Mouse (Mus musculus): ENCODE data around the gene Carmil3. TPM values are rescaled to one million over a fixed set of nuclear protein-coding genes. Genes with fewer than 3 reads are reported as not detected.

Carmil3 gene
- total RNA-seq, 2 experiments from 2014 or later = 0.33 to 0.40 TPM

DNA sequence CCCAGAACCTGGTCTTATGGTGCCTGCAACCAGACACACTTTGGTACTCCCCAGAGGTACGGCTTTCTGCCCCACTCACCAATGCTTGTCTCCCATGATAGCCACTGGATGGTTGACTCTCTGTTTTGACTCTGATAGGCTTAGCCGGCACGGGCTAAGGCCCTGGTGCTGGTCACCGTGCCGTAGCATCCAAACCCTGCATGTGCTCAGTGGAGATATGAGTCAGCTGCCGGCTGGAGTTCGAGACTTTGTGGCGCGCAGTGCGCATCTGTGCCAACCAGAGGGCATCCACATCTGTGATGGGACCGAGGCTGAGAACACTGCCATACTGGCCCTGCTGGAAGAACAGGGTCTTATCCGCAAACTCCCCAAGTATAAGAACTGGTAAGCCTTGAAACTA, 51.8 kb downstream of the Carmil3 start:
- DNase-seq = no peak

DNA sequence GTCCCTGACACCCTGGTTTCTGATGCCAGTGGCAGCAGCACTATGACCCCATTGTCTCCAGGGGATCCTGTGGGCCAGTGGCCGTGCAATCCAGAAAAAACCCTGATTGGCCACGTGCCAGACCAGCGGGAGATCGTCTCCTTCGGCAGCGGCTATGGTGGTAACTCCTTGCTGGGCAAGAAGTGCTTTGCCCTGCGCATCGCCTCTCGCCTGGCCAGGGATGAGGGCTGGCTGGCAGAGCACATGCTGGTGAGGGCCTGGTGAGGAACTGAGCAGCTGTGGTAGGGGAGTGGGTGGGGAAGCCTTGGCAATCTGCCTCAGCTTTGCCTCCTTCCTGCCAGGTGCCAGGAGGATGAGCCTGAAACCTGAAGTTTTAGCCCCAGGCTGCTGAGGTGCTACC, 53.9 kb downstream of the Carmil3 start:
- DNase-seq = no peak

DNA sequence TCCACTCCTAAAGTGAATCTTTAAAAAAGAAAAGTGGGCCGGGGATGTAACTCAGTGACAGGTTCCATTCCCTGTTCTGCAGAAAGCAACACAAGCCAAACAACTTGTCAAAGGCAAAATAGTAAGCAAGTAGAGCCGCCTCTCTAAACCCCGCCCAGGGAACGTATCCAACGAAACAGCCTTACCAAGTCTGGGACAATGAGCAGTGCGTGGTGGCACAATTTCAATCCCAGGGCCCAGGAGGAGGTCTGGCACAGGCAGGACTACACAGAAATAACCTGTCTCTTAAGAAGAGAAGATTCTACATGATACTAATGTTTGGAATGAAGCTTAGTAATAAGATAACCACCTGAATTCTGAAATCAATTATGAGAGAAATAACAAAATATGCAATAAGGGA, 59.7 kb downstream of the Carmil3 start:
- no peak for DNase-seq

DNA sequence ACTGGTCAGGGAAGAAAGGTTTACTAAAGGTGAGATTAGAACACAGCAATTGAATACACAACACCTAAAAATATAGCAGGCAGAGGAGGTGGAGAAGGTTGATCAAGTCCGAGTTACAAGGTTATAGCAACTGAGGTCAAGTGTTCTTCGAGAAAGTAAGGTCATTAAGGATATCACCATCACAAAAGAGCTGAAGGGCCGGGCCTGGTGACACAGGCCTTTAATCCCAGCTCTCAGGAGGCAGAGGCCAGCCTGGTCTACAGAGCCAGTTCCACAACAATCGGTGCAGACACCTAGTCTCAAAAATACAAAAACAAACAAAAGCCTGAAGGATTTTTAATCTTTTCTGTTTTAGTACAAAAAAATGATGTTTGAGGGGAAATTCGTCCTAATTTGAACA, 60.9 kb downstream of the Carmil3 start:
- DNase-seq = no peak

DNA sequence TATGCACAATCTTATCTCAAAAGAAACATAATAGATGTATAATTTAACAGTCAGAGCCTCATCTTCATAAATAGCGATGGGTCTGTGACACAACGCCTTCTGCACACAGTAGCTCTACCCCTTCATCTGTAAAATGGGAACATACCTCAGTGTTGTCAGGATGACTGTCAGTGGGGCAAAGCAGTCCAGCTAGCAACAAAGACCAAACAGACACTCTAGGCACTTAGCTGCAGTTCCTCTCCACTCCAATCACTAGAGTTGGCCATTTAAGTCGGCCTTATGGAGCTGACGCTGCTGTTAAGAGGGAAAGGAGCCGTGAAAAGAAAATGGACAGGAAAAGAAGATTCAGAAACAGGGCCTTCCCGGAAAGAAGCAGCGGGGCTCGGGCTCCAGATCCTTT, 61.3 kb downstream of the Carmil3 start:
- no peak for DNase-seq

DNA sequence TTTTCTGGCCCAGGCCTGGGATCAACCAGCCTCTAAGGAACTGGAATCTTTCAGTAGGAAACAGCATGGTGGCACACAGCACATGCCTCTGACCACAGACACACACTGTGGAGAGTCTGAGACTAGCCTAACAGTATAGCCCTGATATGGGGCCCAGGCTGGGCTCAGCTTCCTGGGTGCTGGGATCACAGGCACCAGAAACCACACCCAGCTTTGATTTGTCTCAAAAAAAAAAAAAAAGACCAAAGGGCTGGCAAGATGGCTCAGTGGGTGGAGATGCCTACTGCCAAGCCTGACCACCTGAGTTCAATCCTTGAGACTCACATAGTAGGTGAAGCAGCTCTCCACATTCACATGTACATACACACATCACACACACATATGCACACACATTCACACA, 64.2 kb downstream of the Carmil3 start:
- no peak for DNase-seq

DNA sequence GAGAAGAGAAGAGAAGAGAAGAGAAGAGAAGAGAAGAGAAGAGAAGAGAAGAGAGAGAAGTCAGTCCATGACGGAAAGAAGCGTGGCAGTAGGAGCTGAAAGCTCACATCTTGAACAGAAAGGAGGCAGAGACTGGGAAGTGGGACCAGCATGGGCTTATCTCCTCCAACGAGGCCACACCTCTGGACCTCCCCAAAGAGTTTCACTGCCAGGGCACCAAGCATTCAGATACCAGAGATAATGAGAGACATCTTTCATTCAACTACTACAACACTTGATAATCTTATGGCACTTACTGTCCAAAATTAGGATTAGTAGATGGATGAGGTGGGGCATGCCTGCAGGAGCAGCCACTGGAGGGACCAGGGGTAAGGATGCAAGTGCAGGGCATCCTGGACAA, 65.3 kb downstream of the Carmil3 start:
- DNase-seq = no peak

DNA sequence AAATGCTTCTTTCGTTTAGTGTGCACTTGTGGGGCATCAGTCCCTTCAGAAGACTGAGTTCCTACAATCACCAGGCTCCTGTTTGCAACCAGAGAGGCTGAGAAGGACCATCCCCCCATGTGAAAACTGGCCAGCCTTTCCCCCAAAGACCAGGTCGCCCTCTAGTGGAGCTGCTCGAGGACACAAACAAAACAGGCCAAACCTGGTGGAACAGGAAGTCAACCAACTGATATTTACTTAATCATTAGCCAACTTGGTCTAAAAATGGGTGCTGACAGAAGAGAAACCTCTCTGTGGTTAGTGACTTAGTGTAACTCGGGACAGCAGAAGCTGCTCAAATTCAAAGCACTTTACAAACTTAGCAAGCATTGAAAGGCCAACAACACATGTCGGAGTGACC, 66.6 kb downstream of the Carmil3 start:
- DNase-seq = peak; percentile 62

DNA sequence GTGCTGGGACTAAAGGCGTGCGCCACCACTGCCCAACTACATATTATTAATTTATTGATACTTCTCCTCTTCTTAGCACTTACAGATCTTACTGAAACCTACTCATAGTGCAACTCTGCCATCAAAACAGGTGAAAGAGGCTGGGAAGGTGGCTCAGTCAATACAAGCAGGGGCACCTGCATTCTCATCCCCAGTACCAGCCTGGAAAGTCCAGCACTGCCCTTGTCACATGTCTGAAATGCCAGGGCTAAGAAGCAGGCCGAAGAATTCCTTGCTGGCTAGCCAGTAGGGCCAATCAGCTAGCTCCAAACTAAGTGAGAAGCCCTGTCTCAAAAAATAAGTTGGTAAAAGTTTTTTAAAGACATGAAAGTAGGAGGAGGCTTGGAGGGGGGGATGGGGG, 67.1 kb downstream of the Carmil3 start:
- no peak for DNase-seq

Other genes starting within 250 kb of the Carmil3 start
- 10 to 100 TPM; 42.1 to 47.7 TPM for gene Dhrs4, start 11.9 kb upstream of the Carmil3 start, total RNA-seq (2021)
- not detected for gene Cpne6, start 19.8 kb downstream of the Carmil3 start, total RNA-seq (2021)
- gene Nrl, start 34.3 kb downstream of the Carmil3 start, total RNA-seq (2021) = not detected
- 1 to 10 TPM; 4.7 to 6.9 TPM for gene Pck2, start 49.6 kb downstream of the Carmil3 start, total RNA-seq (2021)
- 100 to 1,000 TPM in 1 of 2 experiments, 10 to 100 TPM in 1; 97.3 to 105 TPM for gene Dcaf11, start 69.4 kb downstream of the Carmil3 start, total RNA-seq (2021)
- gene A730061H03Rik, start 69.8 kb downstream of the Carmil3 start, total RNA-seq (2021) = not detected
- 100 to 1,000 TPM; 329 to 343 TPM for gene Fitm1, start 85.0 kb downstream of the Carmil3 start, total RNA-seq (2021)
- 10 to 100 TPM; 66.4 to 67.6 TPM for gene Psme1, start 87.5 kb downstream of the Carmil3 start, total RNA-seq (2021)
- gene Emc9, start 94.7 kb downstream of the Carmil3 start, total RNA-seq (2021) = 10 to 100 TPM; 33.4 to 34.1 TPM
- gene Psme2, start 100.5 kb downstream of the Carmil3 start, total RNA-seq (2021) = 10 to 100 TPM; 42.9 to 58.4 TPM
- gene Rnf31, start 101.1 kb downstream of the Carmil3 start, total RNA-seq (2021) = 10 to 100 TPM; 11.1 to 20.7 TPM
- 1 to 10 TPM; 4.1 to 5.4 TPM for gene Irf9, start 112.9 kb downstream of the Carmil3 start, total RNA-seq (2021)
- gene Rec8, start 127.4 kb downstream of the Carmil3 start, total RNA-seq (2021) = under 1 TPM in 1 of 2 experiments, not detected in 1; 0.54 TPM
- gene Ipo4, start 145.3 kb downstream of the Carmil3 start, total RNA-seq (2021) = 10 to 100 TPM; 56.8 to 76.0 TPM
- gene Gm49378, start 147.2 kb downstream of the Carmil3 start, total RNA-seq (2021) = 1 to 10 TPM in 1 of 2 experiments, under 1 TPM in 1; 0.72 to 1.2 TPM
- 10 to 100 TPM; 15.8 to 17.6 TPM for gene Tm9sf1, start 153.2 kb downstream of the Carmil3 start, total RNA-seq (2021)
- under 1 TPM in 1 of 2 experiments, not detected in 1; 0.24 TPM for gene Tssk4, start 159.5 kb downstream of the Carmil3 start, total RNA-seq (2021)
- 10 to 100 TPM; 15.0 to 17.3 TPM for gene Mdp1, start 169.9 kb downstream of the Carmil3 start, total RNA-seq (2021)
- gene Gmpr2, start 181.3 kb downstream of the Carmil3 start, total RNA-seq (2021) = 1 to 10 TPM; 2.4 to 3.3 TPM
- 100 to 1,000 TPM; 180 to 191 TPM for gene Nedd8, start 181.5 kb downstream of the Carmil3 start, total RNA-seq (2021)
- gene Tinf2, start 191.2 kb downstream of the Carmil3 start, total RNA-seq (2021) = 1 to 10 TPM; 7.5 to 8.2 TPM
- not detected for gene Tgm1, start 223.3 kb downstream of the Carmil3 start, total RNA-seq (2021)
- 10 to 100 TPM; 10.3 TPM for gene Rabggta, start 231.6 kb downstream of the Carmil3 start, total RNA-seq (2021)